Mouse (Mus musculus): ENCODE measurements around the gene Col26a1. TPM values are rescaled to one million over a fixed set of nuclear protein-coding genes. Genes with fewer than 3 reads are reported as not detected.

Col26a1 gene
- polyA plus RNA-seq, 1 experiment = not detected

- Histone ChIP-seq H3K4me1 (no peaks in the 10 kb centered on the region), H3K4me3 (replicated peaks) (no peak overlapping the region), H3K27me3 (replicated peaks) (peaks cover 10% of the 10 kb centered on the region), H3K36me3 (replicated peaks; ENCODE audit: low read length) (no peaks in the 10 kb centered on the region), H3K9me3 (no peaks in the 10 kb centered on the region)
- no peak for TF ChIP-seq GATA1 (IDR thresholded peaks at IDR 0.05; ENCODE audit: borderline replicate concordance, low read length)
- TF ChIP-seq FLI1 (IDR thresholded peaks at IDR 0.05; ENCODE audit: low read length) = no peak
These were observed 72.3 kb downstream of the Col26a1 start for GRCm38 (mm10) chr5:136810539-136811374.

GRCm38 (mm10) chr5:136806379-136807056, 76.5 kb downstream of the Col26a1 start:
- H3K4me1 ChIP-seq = no peaks in the 10 kb centered on the region
- H3K4me3 ChIP-seq (replicated peaks) = no peak overlapping the region
- TF ChIP-seq FLI1 (IDR thresholded peaks at IDR 0.05; ENCODE audit: low read length) (no peak), GATA1 (IDR thresholded peaks at IDR 0.05; ENCODE audit: borderline replicate concordance, low read length) (no peak)
- peaks cover 36% of the 10 kb centered on the region for H3K27me3 ChIP-seq (replicated peaks)
- no peaks in the 10 kb centered on the region for H3K36me3 ChIP-seq (replicated peaks; ENCODE audit: low read length)
- no peaks in the 10 kb centered on the region for H3K9me3 ChIP-seq

- peaks cover 35% of the 10 kb centered on the region for H3K27me3 ChIP-seq (replicated peaks)
These were observed 78.0 kb downstream of the Col26a1 start for GRCm38 (mm10) chr5:136805019-136805418.

GRCm38 (mm10) chr5:136804246-136804645, 78.8 kb downstream of the Col26a1 start:
- H3K4me1 ChIP-seq = no peaks in the 10 kb centered on the region
- no peaks in the 10 kb centered on the region for H3K9me3 ChIP-seq
- H3K27me3 ChIP-seq (replicated peaks) = peaks cover 37% of the 10 kb centered on the region
- no peak for TF ChIP-seq FLI1 (IDR thresholded peaks at IDR 0.05; ENCODE audit: low read length)
- TF ChIP-seq GATA1 (IDR thresholded peaks at IDR 0.05; ENCODE audit: borderline replicate concordance, low read length) = no peak
- no peaks in the 10 kb centered on the region for H3K36me3 ChIP-seq (replicated peaks; ENCODE audit: low read length)
- H3K4me3 ChIP-seq (replicated peaks) = no peak overlapping the region

More at GRCm38 (mm10) chr5:136805019-136805418, 78.0 kb downstream of the Col26a1 start:
- Histone ChIP-seq H3K9me3 (no peaks in the 10 kb centered on the region), H3K36me3 (replicated peaks; ENCODE audit: low read length) (no peaks in the 10 kb centered on the region), H3K4me1 (no peaks in the 10 kb centered on the region), H3K4me3 (replicated peaks) (no peak overlapping the region)
- TF ChIP-seq FLI1 (IDR thresholded peaks at IDR 0.05; ENCODE audit: low read length) = no peak
- TF ChIP-seq GATA1 (IDR thresholded peaks at IDR 0.05; ENCODE audit: borderline replicate concordance, low read length) = no peak

GRCm38 (mm10) chr5:136802732-136803131, 80.3 kb downstream of the Col26a1 start:
- Histone ChIP-seq H3K27me3 (replicated peaks) (peaks cover 38% of the 10 kb centered on the region), H3K4me1 (no peaks in the 10 kb centered on the region)
- no peak for TF ChIP-seq GATA1 (IDR thresholded peaks at IDR 0.05; ENCODE audit: borderline replicate concordance, low read length)
- TF ChIP-seq FLI1 (IDR thresholded peaks at IDR 0.05; ENCODE audit: low read length) = no peak

GRCm38 (mm10) chr5:136796917-136797316, 86.1 kb downstream of the Col26a1 start:
- Histone ChIP-seq H3K27me3 (replicated peaks) (peaks cover 25% of the 10 kb centered on the region), H3K4me3 (replicated peaks) (no peak overlapping the region), H3K4me1 (no peaks in the 10 kb centered on the region), H3K36me3 (replicated peaks; ENCODE audit: low read length) (no peaks in the 10 kb centered on the region), H3K9me3 (peaks cover 3% of the 10 kb centered on the region; the same call in 1 of the 2 replicates)
- TF ChIP-seq FLI1 (IDR thresholded peaks at IDR 0.05; ENCODE audit: low read length) = no peak
- TF ChIP-seq GATA1 (IDR thresholded peaks at IDR 0.05; ENCODE audit: borderline replicate concordance, low read length) = no peak

More at GRCm38 (mm10) chr5:136802732-136803131, 80.3 kb downstream of the Col26a1 start:
- Histone ChIP-seq H3K9me3 (no peaks in the 10 kb centered on the region), H3K4me3 (replicated peaks) (no peak overlapping the region), H3K36me3 (replicated peaks; ENCODE audit: low read length) (no peaks in the 10 kb centered on the region)

GRCm38 (mm10) chr5:136793807-136794206, 89.2 kb downstream of the Col26a1 start:
- no peaks in the 10 kb centered on the region for H3K36me3 ChIP-seq (replicated peaks; ENCODE audit: low read length)
- peaks cover 29% of the 10 kb centered on the region for H3K27me3 ChIP-seq (replicated peaks)
- TF ChIP-seq FLI1 (IDR thresholded peaks at IDR 0.05; ENCODE audit: low read length) (no peak), GATA1 (IDR thresholded peaks at IDR 0.05; ENCODE audit: borderline replicate concordance, low read length) (no peak)
- H3K9me3 ChIP-seq = peaks cover 3% of the 10 kb centered on the region; the same call in 1 of the 2 replicates
- H3K4me1 ChIP-seq = peaks cover 3% of the 10 kb centered on the region; the same call in 1 of the 2 replicates
- H3K4me3 ChIP-seq (replicated peaks) = no peak overlapping the region

GRCm38 (mm10) chr5:136792541-136792940, 90.5 kb downstream of the Col26a1 start:
- Histone ChIP-seq H3K9me3 (peaks cover 3% of the 10 kb centered on the region; the same call in 1 of the 2 replicates), H3K27me3 (replicated peaks) (peaks cover 32% of the 10 kb centered on the region), H3K36me3 (replicated peaks; ENCODE audit: low read length) (no peaks in the 10 kb centered on the region), H3K4me1 (peaks cover 3% of the 10 kb centered on the region; the same call in 1 of the 2 replicates), H3K4me3 (replicated peaks) (no peak overlapping the region)
- no peak for TF ChIP-seq FLI1 (IDR thresholded peaks at IDR 0.05; ENCODE audit: low read length)
- TF ChIP-seq GATA1 (IDR thresholded peaks at IDR 0.05; ENCODE audit: borderline replicate concordance, low read length) = no peak

- peaks cover 30% of the 10 kb centered on the region for H3K27me3 ChIP-seq (replicated peaks)
- TF ChIP-seq GATA1 (IDR thresholded peaks at IDR 0.05; ENCODE audit: borderline replicate concordance, low read length) (no peak), FLI1 (IDR thresholded peaks at IDR 0.05; ENCODE audit: low read length) (no peak)
- no peak overlapping the region for H3K4me3 ChIP-seq (replicated peaks)
- no peaks in the 10 kb centered on the region for H3K36me3 ChIP-seq (replicated peaks; ENCODE audit: low read length)
- peaks cover 3% of the 10 kb centered on the region; the same call in 1 of the 2 replicates for H3K4me1 ChIP-seq
- H3K9me3 ChIP-seq = peaks cover 3% of the 10 kb centered on the region; the same call in 1 of the 2 replicates
These were observed 91.8 kb downstream of the Col26a1 start for GRCm38 (mm10) chr5:136791204-136791603.

Measured in megakaryocyte, embryonic 14.5 days (primary cell).